Mouse (Mus musculus) heart, embryonic 11.5 days (tissue): ENCODE data around the gene Sp1. TPM values are rescaled to one million over a fixed set of nuclear protein-coding genes. Genes with fewer than 3 reads are reported as not detected.

Source experiments
- ATAC-seq: fragments of 200-750 bp; cut with Nextera tagmentation; replicated peaks from 2 replicates; pipeline ENCODE4 v1.8.0; 2017; ENCODE audit warnings: moderate library complexity; ENCODE audit not compliant: insufficient number of reproducible peaks, low FRiP score, low TSS enrichment
- H3K27ac ChIP-seq: fragments of 300-500 bp; sonication (generic); 2 replicates; pipeline ENCODE4 v1.5.1; 2014; ENCODE audit warnings: mild to moderate bottlenecking, low read depth, low read length
- H3K27me3 ChIP-seq: fragments of 300-500 bp; sonication (generic); 2 replicates; pipeline ENCODE4 v1.6.1; 2014; ENCODE audit warnings: mild to moderate bottlenecking, low read length, mixed read lengths; ENCODE audit not compliant: control insufficient read depth, insufficient read depth
- H3K36me3 ChIP-seq: fragments of 300-500 bp; sonication (generic); 2 replicates; pipeline ENCODE4 v1.6.1; 2014; ENCODE audit warnings: mild to moderate bottlenecking, low read length, moderate library complexity, mixed read lengths; ENCODE audit not compliant: control insufficient read depth, insufficient read depth
- H3K4me1 ChIP-seq: fragments of 300-500 bp; sonication (generic); 2 replicates; pipeline ENCODE4 v1.6.1; 2014; ENCODE audit warnings: low read length; ENCODE audit not compliant: control insufficient read depth, insufficient read depth
- H3K4me2 ChIP-seq: fragments of 300-500 bp; sonication (generic); 2 replicates; pipeline ENCODE4 v1.6.1; 2014; ENCODE audit warnings: mild to moderate bottlenecking, moderate library complexity
- H3K4me3 ChIP-seq: fragments of 300-500 bp; sonication (generic); 2 replicates; pipeline ENCODE4 v1.5.1; 2014; ENCODE audit warnings: low read depth, low read length
- H3K9ac ChIP-seq: fragments of 300-500 bp; sonication (generic); 2 replicates; pipeline ENCODE4 v1.6.1; 2014; ENCODE audit warnings: mild to moderate bottlenecking, low read depth, low read length, moderate library complexity
- H3K9me3 ChIP-seq: fragments of 300-500 bp; sonication (generic); replicated peaks from 2 replicates; pipeline ENCODE4 v1.6.1; 2016; ENCODE audit warnings: low read length; ENCODE audit not compliant: control insufficient read depth
- WGBS: fragments of 180-500 bp; shearing (Covaris S2); extraction: QIAGEN DNeasy Blood & Tissue Kit; methylation state at CpG from one replicate; pipeline ENCODE4 v1.1.7; 2014; ENCODE audit not compliant: insufficient replicate concordance; 5-methylcytosine and 5-hydroxymethylcytosine counted together
- polyA plus RNA-seq: library from polyadenylated mRNA; unstranded; fragments of >200 nt; fragmentation: Nextera tagmentation; extraction: Ambion mirVana; gene quantifications from 2 replicates; pipeline ENCODE4 v1.2.1, GENCODE M21; 2014

The Sp1 gene
- polyA plus RNA-seq, 1 experiment from 2014 or later = 7.5 TPM

GRCm38 (mm10) chr15:102458904-102459317 is 53.0 kb downstream of the Sp1 start, which contains the start of gene Prr13:
Gene Prr13 (plus strand): TSS chr15:102459028.
- under 1% methylated on average over 19 of the region's 19 CpGs for WGBS
- Histone ChIP-seq H3K27me3 (no peaks in the 10 kb centered on the region), H3K36me3 (0 out of 2 replicates have a peak, but pooled peaks cover 2% of the 10 kb centered on the region), H3K4me2 (peak within 1 kb of the TSS; percentile 75), H3K9me3 (no peaks in the 10 kb centered on the region), H3K9ac (peak within 1 kb of the TSS; percentile 65), H3K4me1 (peaks cover 11% of the 10 kb centered on the region; the same call in 1 of the 2 replicates), H3K4me3 (peak within 1 kb of the TSS; percentile 56), H3K27ac (peak within 1 kb of the TSS; percentile 75)
- peak; percentile 75 for ATAC-seq

- H3K27ac ChIP-seq = peak overlapping the region; percentile 75
- no peak for ATAC-seq
- no peaks in the 10 kb centered on the region for H3K9me3 ChIP-seq
- WGBS = 26% methylated on average over 6 of the region's 6 CpGs
- no peaks in the 10 kb centered on the region for H3K27me3 ChIP-seq
- 0 out of 2 replicates have a peak, but pooled peaks cover 2% of the 10 kb centered on the region for H3K36me3 ChIP-seq
- H3K4me2 ChIP-seq = peak overlapping the region; percentile 75
- H3K4me3 ChIP-seq = peak overlapping the region; percentile 56
- peaks cover 11% of the 10 kb centered on the region; the same call in 1 of the 2 replicates for H3K4me1 ChIP-seq
- H3K9ac ChIP-seq = peak overlapping the region; percentile 65
These were observed 53.4 kb downstream of the Sp1 start for GRCm38 (mm10) chr15:102459381-102459780.

GRCm38 (mm10) chr15:102459847-102460246 is 53.9 kb downstream of the Sp1 start:
- Histone ChIP-seq H3K9me3 (no peaks in the 10 kb centered on the region), H3K4me2 (peak overlapping the region; percentile 75), H3K36me3 (0 out of 2 replicates have a peak, but pooled peaks cover 2% of the 10 kb centered on the region), H3K4me3 (peak overlapping the region; percentile 56), H3K4me1 (peaks cover 11% of the 10 kb centered on the region; the same call in 1 of the 2 replicates), H3K9ac (peak overlapping the region; percentile 58; the same call in 1 of the 2 replicates), H3K27ac (peak overlapping the region; percentile 75), H3K27me3 (no peaks in the 10 kb centered on the region)
- ATAC-seq = peak; percentile 39
- WGBS = 49% methylated on average over 5 of the region's 5 CpGs

- no peak for ATAC-seq
- H3K9me3 ChIP-seq = no peaks in the 10 kb centered on the region
- 72% methylated on average over 12 of the region's 12 CpGs for WGBS
- H3K9ac ChIP-seq = peak overlapping the region; percentile 58; the same call in 1 of the 2 replicates
- peaks cover 11% of the 10 kb centered on the region; the same call in 1 of the 2 replicates for H3K4me1 ChIP-seq
- H3K27ac ChIP-seq = peak overlapping the region; percentile 75
- H3K36me3 ChIP-seq = 0 out of 2 replicates have a peak, but pooled peaks cover 2% of the 10 kb centered on the region
- peak overlapping the region; percentile 75 for H3K4me2 ChIP-seq
- no peaks in the 10 kb centered on the region for H3K27me3 ChIP-seq
- H3K4me3 ChIP-seq = peak overlapping the region; percentile 34
These were observed 54.5 kb downstream of the Sp1 start for GRCm38 (mm10) chr15:102460409-102460808.

- H3K36me3 ChIP-seq = 0 out of 2 replicates have a peak, but pooled peaks cover 2% of the 10 kb centered on the region
- 0 out of 2 replicates have a peak, but pooled peaks have one; percentile 44 for ATAC-seq
- H3K4me3 ChIP-seq = peak overlapping the region; percentile 34
- peak overlapping the region; percentile 39; the same call in 1 of the 2 replicates for H3K9ac ChIP-seq
- H3K4me2 ChIP-seq = peak overlapping the region; percentile 75
- no peaks in the 10 kb centered on the region for H3K27me3 ChIP-seq
- peak overlapping the region; percentile 75 for H3K27ac ChIP-seq
- 56% methylated on average over 4 of the region's 4 CpGs for WGBS
- H3K9me3 ChIP-seq = no peaks in the 10 kb centered on the region
- H3K4me1 ChIP-seq = peaks cover 11% of the 10 kb centered on the region; the same call in 1 of the 2 replicates
These were observed 55.0 kb downstream of the Sp1 start for GRCm38 (mm10) chr15:102460971-102461370.

GRCm38 (mm10) chr15:102461430-102462075 is 55.6 kb downstream of the Sp1 start:
- Histone ChIP-seq H3K9me3 (no peaks in the 10 kb centered on the region), H3K4me3 (peak overlapping the region; percentile 34), H3K9ac (peak overlapping the region; percentile 39; the same call in 1 of the 2 replicates), H3K27ac (peak overlapping the region; percentile 75), H3K36me3 (0 out of 2 replicates have a peak, but pooled peaks cover 2% of the 10 kb centered on the region), H3K4me2 (peak overlapping the region; percentile 75), H3K27me3 (no peaks in the 10 kb centered on the region), H3K4me1 (peaks cover 11% of the 10 kb centered on the region; the same call in 1 of the 2 replicates)
- no peak for ATAC-seq
- WGBS = 75% methylated on average over 9 of the region's 9 CpGs

GRCm38 (mm10) chr15:102463666-102464065 is 57.7 kb downstream of the Sp1 start:
- H3K4me2 ChIP-seq = no peak overlapping the region
- no peak for ATAC-seq
- peaks cover 11% of the 10 kb centered on the region; the same call in 1 of the 2 replicates for H3K4me1 ChIP-seq
- no peak overlapping the region for H3K4me3 ChIP-seq
- H3K27me3 ChIP-seq = no peaks in the 10 kb centered on the region
- H3K9ac ChIP-seq = no peak overlapping the region
- H3K27ac ChIP-seq = no peak overlapping the region
- H3K36me3 ChIP-seq = 0 out of 2 replicates have a peak, but pooled peaks cover 2% of the 10 kb centered on the region
- no peaks in the 10 kb centered on the region; the same call in 1 of the 2 replicates for H3K9me3 ChIP-seq

- Histone ChIP-seq H3K27me3 (no peaks in the 10 kb centered on the region), H3K4me2 (no peak overlapping the region), H3K4me1 (peaks cover 7% of the 10 kb centered on the region), H3K36me3 (no peaks in the 10 kb centered on the region; the same call in none of the 2 replicates), H3K9ac (no peak overlapping the region), H3K27ac (no peak overlapping the region), H3K4me3 (no peak overlapping the region), H3K9me3 (no peaks in the 10 kb centered on the region; the same call in 1 of the 2 replicates)
- ATAC-seq = no peak
- whole genome bisulfite sequencing = 95% methylated on average over 9 of the region's 9 CpGs
These were observed 62.9 kb downstream of the Sp1 start for GRCm38 (mm10) chr15:102468675-102469370.
